Mouse (Mus musculus) B cell, adult 2 months (primary cell): ENCODE data around the gene Zg16.

Experiments
- DNase-seq, 2 experiments: peaks; one replicate each; pipeline ENCODE4 v3.0.0; 2022

Zg16 gene

DNA sequence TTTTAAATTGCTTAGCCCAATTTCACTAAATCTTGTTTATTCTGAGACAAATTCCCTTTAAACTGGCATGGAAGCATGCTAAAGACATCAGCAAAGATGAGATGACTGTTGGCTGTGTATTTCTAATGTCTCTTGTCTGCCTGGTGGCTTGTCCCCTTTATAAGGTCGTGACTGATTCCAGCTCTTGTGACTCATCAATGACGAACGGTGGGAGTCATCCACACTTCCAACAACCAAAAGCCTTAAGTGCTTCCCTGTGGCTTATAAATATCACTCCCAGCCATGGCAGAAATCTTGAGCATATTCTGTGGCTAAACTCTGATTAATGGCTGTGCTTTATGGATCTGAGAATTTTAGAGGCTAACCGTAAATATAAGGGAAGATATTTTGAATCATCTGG is 20.8 kb downstream of the Zg16 start:
- DNase-seq = no peak

- DNase-seq = no peak
Measured at GRCm38 (mm10) chr7:127065538-127065937, 21.6 kb downstream of the Zg16 start.

GRCm38 (mm10) chr7:127055026-127055585 is 32.0 kb downstream of the Zg16 start:
- no peak for DNase-seq

GRCm38 (mm10) chr7:127041851-127042672 is 45.1 kb downstream of the Zg16 start, which contains the start of gene Kif22:
TSS of gene Kif22 (minus strand) at chr7:127042471.
- peak; percentile 89 to 91 for DNase-seq

DNA sequence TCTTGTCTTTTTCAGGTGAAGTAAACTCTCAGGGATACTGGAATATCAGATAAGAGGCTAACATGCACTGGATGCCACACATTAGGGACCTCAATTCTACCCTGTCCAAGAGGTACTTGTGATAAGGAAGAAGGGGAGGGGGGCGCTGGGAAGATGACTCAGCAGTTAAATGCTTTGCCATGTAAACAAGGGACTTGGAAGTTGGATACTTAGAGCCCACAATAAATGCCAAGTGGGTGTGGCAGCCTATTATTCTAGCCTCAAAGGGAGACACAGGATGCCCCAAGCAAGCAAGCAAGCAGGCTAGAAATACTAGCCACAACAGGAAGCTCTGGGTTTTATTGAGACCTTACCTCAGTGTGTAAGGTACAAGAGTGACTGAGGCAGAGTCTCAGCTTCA is 55.9 kb downstream of the Zg16 start:
- DNase-seq = no peak

DNA sequence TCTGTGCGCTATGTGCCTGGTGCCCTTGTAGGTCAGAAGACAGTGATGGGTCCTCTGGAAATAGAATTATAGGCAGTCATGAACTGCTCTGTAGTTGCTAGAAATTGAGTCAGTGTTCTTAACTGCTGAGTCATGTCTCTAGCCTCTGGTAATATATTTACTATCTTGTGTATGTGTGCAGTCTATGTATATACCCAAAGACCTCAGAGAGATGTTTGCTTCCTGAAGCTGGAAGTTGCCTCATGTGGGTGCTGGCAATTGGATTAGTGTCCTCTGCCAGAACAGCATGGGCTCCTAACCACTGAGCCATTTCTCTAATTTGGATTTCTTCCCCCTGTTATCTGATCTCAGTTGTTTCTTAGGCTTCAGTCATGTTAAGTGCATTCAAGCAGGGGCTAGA is 57.0 kb downstream of the Zg16 start:
- no peak for DNase-seq

- DNase-seq = no peak
Measured at GRCm38 (mm10) chr7:127027885-127028284, 59.2 kb downstream of the Zg16 start.

- peak; percentile 98 to 99 for DNase-seq
Measured at GRCm38 (mm10) chr7:127026984-127027726, 60.0 kb downstream of the Zg16 start, which contains the start of gene Maz. TSS of gene Maz (minus strand) at chr7:127027037.

- DNase-seq = peak in 1 of 2 experiments; percentile 84
Measured at GRCm38 (mm10) chr7:127026616-127026983, 60.5 kb downstream of the Zg16 start.

GRCm38 (mm10) chr7:127026161-127026600 is 60.9 kb downstream of the Zg16 start:
- peak; percentile 66 to 69 for DNase-seq

- peak in 1 of 2 experiments; percentile 61 for DNase-seq
Measured at GRCm38 (mm10) chr7:127025556-127026160, 61.5 kb downstream of the Zg16 start.

GRCm38 (mm10) chr7:127024755-127025555 is 62.2 kb downstream of the Zg16 start:
- DNase-seq = peak; percentile 78

- no peak for DNase-seq
Measured at GRCm38 (mm10) chr7:127023896-127024690, 63.0 kb downstream of the Zg16 start.

DNA sequence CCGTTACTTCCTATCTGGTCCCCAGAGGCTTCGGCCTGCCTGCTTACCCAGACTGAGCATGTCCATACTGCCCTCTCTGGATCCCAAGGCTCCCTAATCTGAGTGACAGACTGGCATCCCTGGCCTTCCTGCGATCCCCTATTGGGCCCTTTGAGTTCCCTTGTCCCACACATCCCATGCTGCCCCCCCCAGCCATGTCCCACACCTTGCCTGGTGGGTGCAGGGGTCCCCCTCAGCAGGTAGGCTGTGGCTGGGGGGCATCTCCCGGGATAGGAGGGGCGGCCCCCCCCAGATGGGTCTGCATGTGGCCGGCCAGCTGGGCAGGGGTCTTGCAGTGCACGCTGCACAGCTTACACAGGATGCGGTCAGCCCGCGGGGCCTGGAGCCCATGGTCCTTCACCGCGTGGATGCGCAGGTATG is 63.8 kb downstream of the Zg16 start:
- DNase-seq = no peak

DNA sequence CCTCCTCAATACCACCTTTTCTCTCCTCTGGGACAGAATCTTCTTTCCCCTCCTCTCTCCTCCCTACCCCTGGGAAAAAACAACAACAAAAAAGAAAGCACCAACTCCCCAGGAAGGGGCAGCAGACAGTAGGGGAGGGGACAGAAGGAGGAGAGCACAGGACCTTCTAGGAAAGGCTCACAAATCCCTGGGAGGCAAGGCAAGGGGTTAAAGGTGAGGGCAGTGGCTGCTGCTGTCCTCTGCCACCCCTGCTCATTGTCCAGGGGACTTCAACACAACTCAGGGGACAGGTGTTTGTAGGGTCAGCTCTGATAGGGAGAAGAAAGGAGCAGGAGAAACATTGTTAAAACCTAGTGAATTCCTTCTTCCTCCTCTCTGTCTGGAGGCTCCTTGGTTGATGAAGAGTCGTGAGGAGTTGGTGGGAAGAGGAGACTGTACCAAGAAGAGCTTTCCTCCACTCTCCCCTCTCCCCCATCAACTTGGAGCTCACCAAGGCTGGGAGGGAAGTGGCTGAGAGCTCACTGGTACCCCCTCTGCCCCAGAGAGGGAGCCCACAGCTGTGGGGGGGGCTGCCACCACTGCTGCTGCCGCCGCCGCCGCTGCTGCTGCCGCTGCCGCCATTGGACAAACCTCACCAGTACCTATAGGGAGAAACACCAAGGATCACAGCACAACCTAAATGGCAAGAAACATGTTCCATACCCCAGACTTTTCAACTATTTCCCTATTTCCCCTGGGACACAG is 64.4 kb downstream of the Zg16 start:
- no peak for DNase-seq

- DNase-seq = no peak
Measured at GRCm38 (mm10) chr7:127021563-127022527, 65.3 kb downstream of the Zg16 start.

- peak; percentile 37 to 39 for DNase-seq
Measured at GRCm38 (mm10) chr7:127020901-127021562, 66.1 kb downstream of the Zg16 start, which contains the start of the genes Gm42742 and Prrt2. TSS of gene Gm42742 (minus strand) at chr7:127021097. TSS of gene Prrt2 (minus strand) at chr7:127021211.

DNA sequence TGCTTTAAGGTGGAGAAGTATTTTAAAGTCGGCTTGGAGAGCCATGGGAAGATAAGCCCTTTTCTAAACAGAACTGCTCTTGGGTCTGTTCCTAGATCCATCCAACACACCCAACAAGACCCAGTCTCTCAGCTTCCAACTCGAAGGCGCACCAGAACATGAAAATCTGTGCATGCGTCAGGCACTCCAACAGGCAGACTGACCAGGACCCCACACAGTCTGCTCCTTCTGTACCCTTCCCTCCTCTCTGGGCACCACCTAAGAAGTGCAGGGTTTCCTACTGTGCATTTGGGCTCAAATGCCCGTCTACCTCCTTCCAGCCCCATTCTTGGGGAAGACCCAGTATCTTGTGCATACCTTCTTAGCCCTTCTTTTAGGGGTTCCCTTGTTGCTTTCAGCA is 66.6 kb downstream of the Zg16 start:
- DNase-seq = peak in 1 of 2 experiments; percentile 11

DNA sequence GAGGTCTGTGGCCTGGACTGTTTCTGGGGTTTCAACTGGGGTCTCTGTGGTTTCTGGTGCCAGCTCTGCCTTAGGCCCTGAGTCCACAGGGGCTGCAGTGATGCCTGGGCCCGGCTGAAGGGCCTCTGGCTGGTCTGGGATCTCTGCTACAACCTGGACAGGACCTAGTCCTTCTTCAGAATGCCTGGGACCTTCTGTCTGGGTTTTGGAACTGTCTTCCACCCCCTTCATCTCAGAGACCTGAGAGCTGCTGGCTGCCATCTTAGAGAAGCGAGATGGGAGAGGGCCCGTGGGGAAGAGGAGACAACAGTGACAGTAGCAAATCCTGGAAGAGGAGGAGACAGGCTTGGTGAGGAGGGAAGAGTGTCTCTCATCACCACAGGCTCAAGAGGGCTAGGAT is 67.1 kb downstream of the Zg16 start:
- DNase-seq = no peak
